8 mouse cellular contexts compared by ENCODE assay signal in genomic region chrX:74328725-74329161, GRCm38 (mm10). TPM values are rescaled to one million over a fixed set of nuclear protein-coding genes. Genes with fewer than 3 reads are reported as not detected.
DNase-seq lines count a peak whose midpoint lies in the region; ATAC-seq and TF ChIP-seq lines count a peak whose summit lies in the region.

Gene Plxna3, plus strand, starts transcription at chrX:74329066.

- TF ChIP-seq CTCF in bone marrow macrophage, adult 2 months (IDR thresholded peaks at IDR 0.05; ENCODE audit: low read depth, low read length) = no peak
- TF ChIP-seq CTCF in embryonic fibroblast, embryonic 13.5 days (IDR thresholded peaks at IDR 0.05; ENCODE audit: borderline replicate concordance, insufficient read depth, low read length) = no peak

- peak within 1 kb of the TSS; percentile 34; the same call in 1 of the 2 replicates for H3K27ac ChIP-seq in bone marrow macrophage, adult 2 months (ENCODE audit: insufficient read depth, low read depth, low read length)
- H3K27ac ChIP-seq in embryonic fibroblast, embryonic 13.5 days (ENCODE audit: insufficient read depth, low read length) = peak within 1 kb of the TSS; percentile 63; the same call in 1 of the 2 replicates
- H3K27ac ChIP-seq in heart, embryonic 10.5 days = peak within 1 kb of the TSS; percentile 92
- H3K27ac ChIP-seq in kidney, embryonic 15.5 days = peak within 1 kb of the TSS; percentile 85
- peak within 1 kb of the TSS; percentile 52; the same call in 1 of the 2 replicates for H3K27ac ChIP-seq in liver, embryonic 11.5 days (ENCODE audit: low read depth, low read length)
- no peak within 1 kb of the TSS for H3K27ac ChIP-seq in stomach, embryonic 14.5 days (ENCODE audit: low read length)

- DNase-seq in CD4-positive helper T cell, adult 2 months (ENCODE audit: low read depth, low spot score) = peak; percentile 73
- peak; percentile 83 for DNase-seq in heart, embryonic 10.5 days (ENCODE audit: low spot score)
- peak; percentile 71 for DNase-seq in liver, embryonic 11.5 days (ENCODE audit: low spot score)
- DNase-seq in naive thymus-derived CD4-positive, alpha-beta T cell, adult 2 months (ENCODE audit: low read depth) = peak; percentile 68

- H3K4me3 ChIP-seq in bone marrow macrophage, adult 2 months (ENCODE audit: insufficient read depth, low read length) = peak within 1 kb of the TSS; percentile 57
- H3K4me3 ChIP-seq in embryonic fibroblast, embryonic 13.5 days (ENCODE audit: insufficient read depth, low read length) = peak within 1 kb of the TSS; percentile 56
- peak within 1 kb of the TSS; percentile 62 for H3K4me3 ChIP-seq in heart, embryonic 10.5 days
- H3K4me3 ChIP-seq in kidney, embryonic 15.5 days (replicated peaks) = peak within 1 kb of the TSS; percentile 50
- peak within 1 kb of the TSS; percentile 52 for H3K4me3 ChIP-seq in liver, embryonic 11.5 days (ENCODE audit: low read depth, low read length)
- peak within 1 kb of the TSS; percentile 47 for H3K4me3 ChIP-seq in stomach, embryonic 14.5 days (ENCODE audit: low read depth, low read length)

- WGBS in heart, embryonic 10.5 days = 14% methylated on average over 29 of the region's 30 CpGs
- WGBS in kidney, embryonic 15.5 days = 19% methylated on average over 30 of the region's 30 CpGs
- WGBS in liver, embryonic 11.5 days = 20% methylated on average over 27 of the region's 30 CpGs
- WGBS in stomach, embryonic 14.5 days = 14% methylated on average over 22 of the region's 30 CpGs

- ATAC-seq in kidney, embryonic 15.5 days (replicated peaks; ENCODE audit: low FRiP score) = peak; percentile 97
- ATAC-seq in liver, embryonic 11.5 days (replicated peaks; ENCODE audit: low FRiP score) = peak; percentile 92
- peak; percentile 94 for ATAC-seq in stomach, embryonic 14.5 days (ENCODE audit: insufficient number of reproducible peaks, insufficient read depth, low FRiP score, low read depth)

- TF ChIP-seq POLR2A in bone marrow macrophage, adult 2 months (IDR thresholded peaks at IDR 0.05; ENCODE audit: borderline replicate concordance, low read depth, low read length) = no peak
- TF ChIP-seq POLR2A in embryonic fibroblast, embryonic 13.5 days (IDR thresholded peaks at IDR 0.05; ENCODE audit: low read depth, low read length) = peak; percentile 52

- H3K9me3 ChIP-seq in heart, embryonic 10.5 days = no peaks in the 10 kb centered on the region
- no peaks in the 10 kb centered on the region for H3K9me3 ChIP-seq in kidney, embryonic 15.5 days (replicated peaks)
- no peaks in the 10 kb centered on the region for H3K9me3 ChIP-seq in liver, embryonic 11.5 days (ENCODE audit: control insufficient read depth, low read length)
- no peaks in the 10 kb centered on the region for H3K9me3 ChIP-seq in stomach, embryonic 14.5 days (ENCODE audit: control insufficient read depth, low read depth, low read length)

- peak within 1 kb of the TSS; percentile 65 for H3K4me2 ChIP-seq in kidney, embryonic 15.5 days
- H3K4me2 ChIP-seq in liver, embryonic 11.5 days = peak within 1 kb of the TSS; percentile 70
- peak within 1 kb of the TSS; percentile 63 for H3K4me2 ChIP-seq in stomach, embryonic 14.5 days (replicated peaks; ENCODE audit: low read depth, low read length)

- peaks cover 4% of the 10 kb centered on the region; the same call in 1 of the 2 replicates for H3K27me3 ChIP-seq in heart, embryonic 10.5 days (ENCODE audit: insufficient read depth, poor library complexity, severe bottlenecking)
- H3K27me3 ChIP-seq in kidney, embryonic 15.5 days = no peaks in the 10 kb centered on the region
- no peaks in the 10 kb centered on the region for H3K27me3 ChIP-seq in liver, embryonic 11.5 days (replicated peaks; ENCODE audit: control insufficient read depth, insufficient read depth, low read length)
- no peaks in the 10 kb centered on the region for H3K27me3 ChIP-seq in stomach, embryonic 14.5 days (ENCODE audit: control insufficient read depth, insufficient read depth, low read length)

- peaks cover 13% of the 10 kb centered on the region; the same call in 1 of the 2 replicates for H3K36me3 ChIP-seq in heart, embryonic 10.5 days
- H3K36me3 ChIP-seq in kidney, embryonic 15.5 days = peaks cover 5% of the 10 kb centered on the region; the same call in 1 of the 2 replicates
- no peaks in the 10 kb centered on the region for H3K36me3 ChIP-seq in liver, embryonic 11.5 days (ENCODE audit: control insufficient read depth, insufficient read depth, low read length)
- no peaks in the 10 kb centered on the region; the same call in 1 of the 2 replicates for H3K36me3 ChIP-seq in stomach, embryonic 14.5 days (ENCODE audit: control insufficient read depth, insufficient read depth, low read length)

- H3K9ac ChIP-seq in kidney, embryonic 15.5 days = peak within 1 kb of the TSS; percentile 57
- H3K9ac ChIP-seq in liver, embryonic 11.5 days (ENCODE audit: low read depth, low read length) = peak within 1 kb of the TSS; percentile 64
- peak within 1 kb of the TSS; percentile 42 for H3K9ac ChIP-seq in stomach, embryonic 14.5 days (replicated peaks; ENCODE audit: low read depth, low read length)

- H3K4me1 ChIP-seq in bone marrow macrophage, adult 2 months (ENCODE audit: control insufficient read depth, insufficient read depth, low read length) = peaks cover 5% of the 10 kb centered on the region
- no peaks in the 10 kb centered on the region; the same call in 1 of the 2 replicates for H3K4me1 ChIP-seq in embryonic fibroblast, embryonic 13.5 days (ENCODE audit: control insufficient read depth, insufficient read depth, low read length)
- H3K4me1 ChIP-seq in heart, embryonic 10.5 days = peaks cover 11% of the 10 kb centered on the region
- peaks cover 20% of the 10 kb centered on the region for H3K4me1 ChIP-seq in kidney, embryonic 15.5 days
- H3K4me1 ChIP-seq in liver, embryonic 11.5 days (replicated peaks; ENCODE audit: control insufficient read depth, insufficient read depth, low read length) = peaks cover 3% of the 10 kb centered on the region
- H3K4me1 ChIP-seq in stomach, embryonic 14.5 days (ENCODE audit: control insufficient read depth, insufficient read depth, low read length) = 0 out of 2 replicates have a peak, but pooled peaks cover 6% of the 10 kb centered on the region

RNA-seq across cellular contexts. Expression of gene Plxna3, which starts in this region (rescaled TPM):
- 2.5 and 3.8 TPM in 2 replicates for polyA plus RNA-seq in bone marrow macrophage, adult 2 months (2012; ENCODE audit: insufficient read depth, insufficient read length, missing spikeins)
- 39.7 and 53.1 TPM in 2 replicates for polyA plus RNA-seq in embryonic fibroblast, embryonic 13.5 days (2011; ENCODE audit: insufficient read length, low read depth, missing spikeins)
- polyA plus RNA-seq in heart, embryonic 10.5 days (2016; fragmentation: Nextera tagmentation; extraction: Ambion mirVana) = 7.0 and 12.7 TPM in 2 replicates
- 11.4 and 17.0 TPM in 2 replicates for polyA plus RNA-seq in kidney, embryonic 15.5 days (2015; fragmentation: Nextera tagmentation; extraction: Ambion mirVana)
- 3.6 and 5.8 TPM in 2 replicates for polyA plus RNA-seq in liver, embryonic 11.5 days (2014; fragmentation: Nextera tagmentation; extraction: Ambion mirVana)
- polyA plus RNA-seq in stomach, embryonic 14.5 days (2014; fragmentation: Nextera tagmentation; extraction: Ambion mirVana) = 16.7 and 17.4 TPM in 2 replicates
